Mouse (Mus musculus) limb, embryonic 11.5 days (tissue): ENCODE data around the gene Arl4c. TPM values are rescaled to one million over a fixed set of nuclear protein-coding genes. Genes with fewer than 3 reads are reported as not detected.
"Not testable (repeated sequence)": the region's sequence is repeated elsewhere in the genome, so short reads cannot be mapped to it uniquely, and the experiment has no call there.

Experiments
- ATAC-seq: fragments of 200-750 bp; cut with Nextera tagmentation; 2 replicates; pipeline ENCODE4 v1.8.0; 2017; ENCODE audit warnings: low read depth; ENCODE audit not compliant: insufficient number of reproducible peaks, low FRiP score, low TSS enrichment
- DNase-seq: peaks from one replicate; pipeline ENCODE4 v3.0.0-alpha.2; 2015; ENCODE audit warnings: low spot score
- H3K27ac ChIP-seq: fragments of 300-500 bp; sonication (generic); replicated peaks from 2 replicates; pipeline ENCODE4 v1.5.1; 2014; ENCODE audit warnings: low read depth, mild to moderate bottlenecking, low read length
- H3K27me3 ChIP-seq: fragments of 300-500 bp; sonication (generic); 2 replicates; pipeline ENCODE4 v1.6.1; 2014; ENCODE audit warnings: mild to moderate bottlenecking, low read length, mixed read lengths; ENCODE audit not compliant: control insufficient read depth, insufficient read depth
- H3K36me3 ChIP-seq: fragments of 300-500 bp; sonication (generic); 2 replicates; pipeline ENCODE4 v1.6.1; 2014; ENCODE audit warnings: mild to moderate bottlenecking, low read length, moderate library complexity, mixed read lengths; ENCODE audit not compliant: control insufficient read depth, insufficient read depth
- H3K4me1 ChIP-seq: fragments of 300-500 bp; sonication (generic); 2 replicates; pipeline ENCODE4 v1.6.1; 2014; ENCODE audit warnings: low read length, mixed read lengths; ENCODE audit not compliant: control insufficient read depth, insufficient read depth
- H3K4me2 ChIP-seq: fragments of 300-500 bp; sonication (generic); 2 replicates; pipeline ENCODE4 v1.6.1; 2014; ENCODE audit warnings: low read depth, mild to moderate bottlenecking, moderate library complexity; ENCODE audit not compliant: severe bottlenecking
- H3K4me3 ChIP-seq: fragments of 300-500 bp; sonication (generic); 2 replicates; pipeline ENCODE4 v1.5.1; 2014; ENCODE audit warnings: low read depth, low read length
- H3K9ac ChIP-seq: fragments of 300-500 bp; sonication (generic); 2 replicates; pipeline ENCODE4 v1.6.1; 2014; ENCODE audit warnings: mild to moderate bottlenecking, low read length
- H3K9me3 ChIP-seq: fragments of 300-500 bp; sonication (generic); 2 replicates; pipeline ENCODE4 v1.6.1; 2016; ENCODE audit warnings: low read length; ENCODE audit not compliant: control insufficient read depth
- WGBS: fragments of 180-500 bp; shearing (Covaris S2); extraction: QIAGEN DNeasy Blood & Tissue Kit; methylation state at CpG from one replicate; pipeline ENCODE4 v1.1.7; 2014; 5-methylcytosine and 5-hydroxymethylcytosine counted together
- polyA plus RNA-seq: library from polyadenylated mRNA; unstranded; fragments of >200 nt; fragmentation: Nextera tagmentation; extraction: Ambion mirVana; gene quantifications from 2 replicates; pipeline ENCODE4 v1.2.1, GENCODE M21; 2014

Arl4c gene
- polyA plus RNA-seq, 1 experiment from 2014 or later: 3.3 TPM

GRCm38 (mm10) chr1:88644417-88644816 lies 57.6 kb downstream of the Arl4c start:
- no peaks in the 10 kb centered on the region for H3K36me3 ChIP-seq
- 86% methylated on average over 5 of the region's 5 CpGs for WGBS

GRCm38 (mm10) chr1:88643181-88643823 lies 58.7 kb downstream of the Arl4c start:
- H3K27ac ChIP-seq: no peak overlapping the region
- H3K36me3 ChIP-seq: no peaks in the 10 kb centered on the region
- WGBS: 78% methylated on average over 5 of the region's 5 CpGs
- H3K27me3 ChIP-seq: no peaks in the 10 kb centered on the region
- no peaks in the 10 kb centered on the region for H3K9me3 ChIP-seq
- no peaks in the 10 kb centered on the region for H3K4me1 ChIP-seq
- H3K4me2 ChIP-seq: no peak overlapping the region
- no peak for ATAC-seq
- no peak overlapping the region for H3K9ac ChIP-seq
- no peak overlapping the region for H3K4me3 ChIP-seq
- no peak for DNase-seq

More at GRCm38 (mm10) chr1:88644417-88644816, 57.6 kb downstream of the Arl4c start:
- no peak for DNase-seq
- ATAC-seq: no peak
- Histone ChIP-seq H3K27me3 (no peaks in the 10 kb centered on the region), H3K9me3 (no peaks in the 10 kb centered on the region), H3K27ac (no peak overlapping the region), H3K4me1 (no peaks in the 10 kb centered on the region), H3K4me3 (no peak overlapping the region), H3K4me2 (no peak overlapping the region), H3K9ac (no peak overlapping the region)

DNA sequence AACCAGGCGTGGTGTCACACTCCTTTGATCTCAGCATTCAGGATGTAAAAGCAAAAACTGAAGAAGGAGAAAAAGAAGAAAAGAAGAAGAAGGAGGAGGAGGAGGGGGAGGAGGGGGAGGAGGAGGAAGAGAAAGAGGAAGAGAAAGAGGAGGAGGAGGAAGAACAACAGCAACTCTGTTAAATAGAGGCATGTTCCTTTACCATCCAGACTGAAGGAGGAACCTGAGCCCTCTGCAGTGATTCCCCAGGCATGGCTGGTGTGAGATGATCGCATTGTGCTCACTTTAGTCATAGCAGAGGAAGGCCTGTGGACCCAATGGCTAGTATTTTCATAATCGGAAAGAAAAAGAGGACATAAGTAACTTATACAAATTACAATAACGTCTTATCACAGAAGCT lies 59.3 kb downstream of the Arl4c start:
- no peaks in the 10 kb centered on the region for H3K9me3 ChIP-seq
- WGBS: 85% methylated on average over 4 of the region's 4 CpGs
- DNase-seq: no peak
- no peaks in the 10 kb centered on the region for H3K4me1 ChIP-seq
- no peaks in the 10 kb centered on the region for H3K36me3 ChIP-seq
- no peak for ATAC-seq
- no peak overlapping the region for H3K27ac ChIP-seq
- no peak overlapping the region for H3K9ac ChIP-seq
- no peak overlapping the region for H3K4me2 ChIP-seq
- no peak overlapping the region for H3K4me3 ChIP-seq
- H3K27me3 ChIP-seq: no peaks in the 10 kb centered on the region

GRCm38 (mm10) chr1:88641678-88642215 lies 60.3 kb downstream of the Arl4c start:
- DNase-seq: no peak
- 74% methylated on average over 2 of the region's 2 CpGs for WGBS
- no peaks in the 10 kb centered on the region for H3K4me1 ChIP-seq
- no peak overlapping the region for H3K27ac ChIP-seq
- no peak overlapping the region for H3K9ac ChIP-seq
- no peak overlapping the region for H3K4me3 ChIP-seq
- H3K36me3 ChIP-seq: no peaks in the 10 kb centered on the region
- no peak overlapping the region for H3K4me2 ChIP-seq
- no peak for ATAC-seq
- H3K9me3 ChIP-seq: no peaks in the 10 kb centered on the region
- H3K27me3 ChIP-seq: no peaks in the 10 kb centered on the region

DNA sequence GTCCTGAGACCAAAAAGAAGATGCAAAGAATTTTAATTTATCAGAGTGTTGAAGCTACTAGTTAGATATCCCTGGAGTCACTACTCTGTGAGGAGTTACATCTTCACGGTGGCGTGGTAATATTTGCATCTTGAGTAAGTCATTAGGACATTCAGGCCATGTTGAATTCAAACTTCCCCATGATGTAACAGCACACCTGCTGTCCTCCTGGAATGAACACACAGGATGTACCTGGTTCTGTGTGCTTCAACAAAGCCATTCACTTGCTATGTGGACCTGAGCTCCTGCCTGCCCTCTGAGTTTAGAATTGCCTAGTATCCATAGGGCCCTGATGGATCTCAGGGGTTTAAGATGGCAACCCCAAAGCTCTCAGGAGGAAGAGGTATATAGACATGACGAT lies 60.8 kb downstream of the Arl4c start:
- Histone ChIP-seq H3K9me3 (no peaks in the 10 kb centered on the region), H3K27ac (no peak overlapping the region), H3K9ac (no peak overlapping the region), H3K27me3 (no peaks in the 10 kb centered on the region), H3K36me3 (no peaks in the 10 kb centered on the region), H3K4me1 (no peaks in the 10 kb centered on the region), H3K4me3 (no peak overlapping the region), H3K4me2 (no peak overlapping the region)
- ATAC-seq (no peak), DNase-seq (no peak)
- 89% methylated on average over 3 of the region's 3 CpGs for WGBS

GRCm38 (mm10) chr1:88639432-88640281 lies 62.4 kb downstream of the Arl4c start:
- H3K4me2 ChIP-seq: no peak overlapping the region
- no peaks in the 10 kb centered on the region for H3K4me1 ChIP-seq
- H3K27ac ChIP-seq: no peak overlapping the region
- ATAC-seq (0 out of 2 replicates have a peak, but pooled peaks have one; percentile 35), DNase-seq (peak; percentile 25)
- 15% methylated on average over 10 of the region's 10 CpGs for WGBS
- H3K9ac ChIP-seq: no peak overlapping the region
- no peaks in the 10 kb centered on the region for H3K27me3 ChIP-seq
- H3K36me3 ChIP-seq: no peaks in the 10 kb centered on the region
- no peak overlapping the region for H3K4me3 ChIP-seq
- H3K9me3 ChIP-seq: no peaks in the 10 kb centered on the region

GRCm38 (mm10) chr1:88638622-88639021 lies 63.4 kb downstream of the Arl4c start:
- Histone ChIP-seq H3K27me3 (no peaks in the 10 kb centered on the region), H3K4me2 (no peak overlapping the region), H3K27ac (no peak overlapping the region), H3K4me1 (no peaks in the 10 kb centered on the region), H3K9me3 (no peaks in the 10 kb centered on the region), H3K4me3 (no peak overlapping the region), H3K9ac (no peak overlapping the region), H3K36me3 (no peaks in the 10 kb centered on the region)
- WGBS: 58% methylated on average over 4 of the region's 4 CpGs
- ATAC-seq (no peak), DNase-seq (no peak)

DNA sequence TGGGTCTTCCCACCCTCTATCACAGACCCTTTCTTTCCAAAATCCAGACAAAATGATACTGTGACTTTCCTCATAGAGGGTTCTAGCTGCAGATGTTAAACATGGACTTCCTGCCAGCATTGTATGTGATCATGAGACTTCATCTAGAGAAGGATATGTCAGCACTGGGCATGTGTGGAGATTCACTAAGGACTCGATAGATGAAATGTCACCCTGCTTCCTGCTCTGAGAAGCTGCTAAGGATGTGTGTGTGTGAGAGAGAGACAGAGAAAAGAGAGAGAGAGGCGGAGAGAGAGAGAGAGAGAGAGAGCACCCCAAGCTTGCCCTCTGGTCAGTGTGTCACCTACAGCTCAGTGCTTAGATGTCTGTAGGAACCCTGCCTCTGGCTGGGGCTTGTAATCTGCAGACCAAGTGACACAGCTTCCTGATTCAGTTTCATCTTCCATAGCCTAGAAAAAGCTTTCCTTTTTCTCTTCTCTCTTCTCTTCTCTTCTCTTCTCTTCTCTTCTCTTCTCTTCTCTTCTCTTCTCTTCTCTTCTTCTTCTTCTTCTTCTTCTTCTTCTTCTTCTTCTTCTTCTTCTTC lies 65.4 kb downstream of the Arl4c start:
- not testable (repeated sequence) for H3K4me1 ChIP-seq, H3K9ac ChIP-seq, H3K9me3 ChIP-seq, H3K36me3 ChIP-seq, DNase-seq, H3K4me3 ChIP-seq, H3K4me2 ChIP-seq, H3K27ac ChIP-seq, H3K27me3 ChIP-seq, ATAC-seq
- 74% methylated on average over 2 of the region's 2 CpGs for WGBS
